Mouse (Mus musculus) lung, adult 2 months (tissue): Measurements from ENCODE around the gene She. TPM values are rescaled to one million over a fixed set of nuclear protein-coding genes. Genes with fewer than 3 reads are reported as not detected.

Source experiments
- DNase-seq: peaks from one replicate; pipeline ENCODE4 v3.0.0; 2022
- H3K4me1 ChIP-seq: fragments of 200-500 bp; 2 replicates; pipeline ENCODE4 v1.6.1; 2011; ENCODE audit warnings: low read length; ENCODE audit not compliant: control insufficient read depth, insufficient read depth
- H3K4me3 ChIP-seq: fragments of 200-500 bp; replicated peaks from 2 replicates; pipeline ENCODE3; 2011; ENCODE audit warnings: low read depth, mild to moderate bottlenecking, control low read depth, low read length; ENCODE audit errors: extremely low read depth
- CTCF ChIP-seq: fragments of 200-500 bp; IDR thresholded peaks from 2 replicates; pipeline ENCODE4 v1.5.1; 2011; ENCODE audit warnings: mild to moderate bottlenecking, low read length, control low read depth; ENCODE audit not compliant: insufficient read depth
- POLR2A ChIP-seq: fragments of 200-500 bp; IDR thresholded peaks from 2 replicates; pipeline ENCODE4 v1.6.1; 2011; ENCODE audit warnings: low read depth, mild to moderate bottlenecking, control low read depth, low read length, borderline replicate concordance; ENCODE audit errors: extremely low read depth
- WGBS: fragments of 180-500 bp; shearing (Covaris S2); methylation state at CpG from one replicate; pipeline ENCODE4 v1.1.7; 2018; 5-methylcytosine and 5-hydroxymethylcytosine counted together
- polyA plus RNA-seq: library from polyadenylated mRNA; depleted of rRNA; stranded (reverse); fragments of >200 nt; gene quantifications from 2 replicates; pipeline ENCODE4 v1.2.3, GENCODE M21; 2012; rRNA removed

Gene She
- polyA plus RNA-seq, 1 experiment: 15.1 TPM

DNA sequence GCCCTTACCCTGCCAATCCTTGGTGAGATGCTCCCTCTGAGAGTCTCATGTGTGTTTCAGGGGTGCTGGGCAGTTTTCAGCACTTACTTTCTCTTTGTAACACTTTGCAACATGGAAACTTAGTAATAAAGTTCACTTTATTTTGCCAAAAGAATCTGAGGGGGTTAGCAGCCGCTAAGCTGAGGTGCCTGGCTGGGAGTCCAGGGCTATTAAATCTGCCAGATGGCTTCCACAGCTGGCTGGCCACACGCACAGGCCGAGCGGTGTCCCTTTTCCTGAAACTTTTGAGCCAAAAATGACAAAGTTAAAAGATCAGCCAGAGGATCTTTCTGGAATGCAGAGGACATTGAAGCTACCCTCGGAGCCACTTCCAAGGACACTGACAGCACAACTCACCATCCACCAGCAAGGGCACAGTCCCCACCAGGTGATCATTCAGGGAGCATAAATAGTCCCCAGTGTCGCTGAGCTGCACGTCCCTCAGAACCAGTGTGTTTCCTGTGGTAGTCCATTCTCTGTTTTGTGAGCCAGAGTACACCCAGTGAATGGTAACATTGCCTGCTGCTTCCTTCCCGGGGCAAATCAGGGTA, 58.8 kb downstream of the She start:
- no peak for TF ChIP-seq POLR2A
- TF ChIP-seq CTCF: no peak
- 57% methylated on average over 8 of the region's 8 CpGs for WGBS

DNA sequence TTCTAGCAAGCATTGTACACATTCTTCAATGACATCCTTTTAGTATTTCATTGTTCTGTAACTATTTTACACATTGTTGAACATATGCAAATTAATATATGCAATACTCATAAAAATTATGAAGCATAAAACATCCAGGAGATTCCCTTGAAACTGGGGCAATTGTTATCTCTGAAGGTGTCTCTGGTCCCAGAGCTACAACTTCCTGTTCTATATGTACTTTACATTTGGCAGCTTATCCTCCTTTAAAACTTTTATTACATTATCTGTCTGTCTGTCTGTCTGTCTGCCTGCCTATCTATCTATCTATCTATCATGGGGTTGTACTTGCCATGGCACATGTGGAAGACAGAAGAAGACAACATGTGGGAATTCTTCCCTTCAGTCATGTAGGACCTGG, 60.5 kb downstream of the She start:
- Histone ChIP-seq H3K4me1 (no peaks in the 10 kb centered on the region), H3K4me3 (no peak overlapping the region)
- no peak for TF ChIP-seq CTCF
- TF ChIP-seq POLR2A: no peak
- DNase-seq: no peak

More for the DNA sequence above, 58.8 kb downstream of the She start:
- DNase-seq: no peak
- Histone ChIP-seq H3K4me1 (no peaks in the 10 kb centered on the region), H3K4me3 (no peak overlapping the region)

- no peak for DNase-seq
- TF ChIP-seq POLR2A: no peak
- no peak for TF ChIP-seq CTCF
- no peaks in the 10 kb centered on the region for H3K4me1 ChIP-seq
- no peak overlapping the region for H3K4me3 ChIP-seq
- 84% methylated on average over 5 of the region's 5 CpGs for WGBS
These were observed 61.4 kb downstream of the She start for GRCm38 (mm10) chr3:89892517-89893106.

DNA sequence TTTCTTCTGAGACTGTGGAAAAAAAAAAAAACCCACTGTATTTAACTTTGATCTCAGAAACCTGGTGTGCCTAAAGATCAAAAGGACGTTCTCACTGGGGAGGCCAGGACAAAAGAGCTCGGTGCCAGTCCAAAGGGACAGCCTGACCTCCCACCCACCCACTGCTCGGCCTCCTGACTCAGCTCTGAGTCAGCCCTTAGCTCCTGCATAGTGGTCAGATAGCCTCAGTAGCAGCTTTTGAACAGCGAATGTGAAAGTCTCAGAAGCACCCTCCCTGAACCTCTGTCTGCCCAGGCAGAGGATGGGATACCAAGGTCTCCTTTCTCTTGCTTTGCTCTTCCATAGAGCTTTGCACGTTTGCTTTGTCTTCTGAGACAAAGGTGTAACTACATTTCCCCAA, 65.4 kb downstream of the She start:
- peaks cover 11% of the 10 kb centered on the region for H3K4me1 ChIP-seq
- no peak for DNase-seq
- TF ChIP-seq CTCF (no peak), POLR2A (no peak)
- H3K4me3 ChIP-seq: no peak overlapping the region
- WGBS: 52% methylated on average over 5 of the region's 5 CpGs

DNA sequence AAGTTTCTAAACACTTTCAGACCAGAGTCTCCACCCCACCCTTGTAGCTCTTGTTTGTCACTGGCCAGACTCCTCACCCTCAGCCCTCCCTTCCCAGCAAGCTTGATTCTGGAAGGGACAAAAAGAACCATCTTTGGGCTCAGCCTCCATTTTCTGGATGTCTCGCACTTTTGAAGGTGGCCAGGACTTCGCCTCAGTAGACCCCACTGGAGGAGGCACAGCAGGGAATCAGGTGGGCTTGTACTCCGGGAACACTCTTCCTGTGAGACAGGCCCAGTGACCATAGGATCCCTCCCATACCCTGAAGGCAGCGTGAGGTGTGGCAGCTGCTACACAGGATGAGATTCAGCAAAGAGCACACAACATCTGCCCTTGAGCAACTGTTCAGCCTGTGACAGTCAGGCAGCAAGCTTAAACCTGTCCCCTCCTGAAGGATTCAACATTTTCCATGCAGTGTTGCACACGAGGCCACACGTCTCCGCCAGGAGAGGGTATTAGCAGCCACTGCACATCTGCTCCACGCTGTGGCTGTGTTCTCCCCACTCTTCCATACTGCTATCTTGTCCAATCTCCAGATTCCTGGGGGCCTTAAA, 66.1 kb downstream of the She start:
- TF ChIP-seq POLR2A (no peak), CTCF (no peak)
- 88% methylated on average over 8 of the region's 8 CpGs for WGBS
- no peak for DNase-seq
- H3K4me3 ChIP-seq: no peak overlapping the region
- H3K4me1 ChIP-seq: peaks cover 17% of the 10 kb centered on the region

GRCm38 (mm10) chr3:89898011-89898410, 66.8 kb downstream of the She start:
- Histone ChIP-seq H3K4me1 (peaks cover 17% of the 10 kb centered on the region), H3K4me3 (no peak overlapping the region)
- 80% methylated on average over 10 of the region's 10 CpGs for WGBS
- TF ChIP-seq CTCF (no peak), POLR2A (no peak)
- no peak for DNase-seq

GRCm38 (mm10) chr3:89898870-89899510, 67.8 kb downstream of the She start:
- WGBS: 48% methylated on average over 5 of the region's 5 CpGs
- H3K4me1 ChIP-seq: peaks cover 17% of the 10 kb centered on the region
- DNase-seq: no peak
- H3K4me3 ChIP-seq: no peak overlapping the region
- TF ChIP-seq POLR2A (no peak), CTCF (no peak)

DNA sequence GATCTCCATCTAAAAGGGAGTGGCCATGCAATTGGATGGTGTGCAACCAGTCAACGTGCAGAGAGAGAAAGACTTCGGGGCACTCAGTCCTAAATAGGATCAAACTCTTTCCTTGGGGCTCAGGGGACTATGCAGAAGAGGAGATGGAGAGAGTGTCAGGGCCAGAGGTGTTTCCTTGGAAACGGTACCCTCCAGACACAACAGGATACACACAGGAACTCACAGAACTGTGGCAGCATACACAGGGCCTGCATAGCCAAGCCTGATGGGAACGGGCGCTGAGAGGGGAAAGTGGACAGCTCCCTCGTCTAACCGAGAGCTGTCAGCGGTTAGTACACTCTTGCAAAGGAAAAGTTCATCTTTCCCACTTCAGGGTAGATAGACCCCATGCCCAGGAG, 68.3 kb downstream of the She start:
- DNase-seq: no peak
- peaks cover 17% of the 10 kb centered on the region for H3K4me1 ChIP-seq
- H3K4me3 ChIP-seq: no peak overlapping the region
- TF ChIP-seq CTCF (no peak), POLR2A (no peak)
- WGBS: 63% methylated on average over 8 of the region's 8 CpGs

- peaks cover 8% of the 10 kb centered on the region; the same call in 1 of the 2 replicates for H3K4me1 ChIP-seq
- 83% methylated on average over 3 of the region's 3 CpGs for WGBS
- H3K4me3 ChIP-seq: no peak overlapping the region
- no peak for DNase-seq
- TF ChIP-seq CTCF (no peak), POLR2A (no peak)
These were observed 76.7 kb downstream of the She start for GRCm38 (mm10) chr3:89907846-89908245.

Other genes with a start within 250 kb of the She start
- 23.4 and 31.2 TPM in 2 replicates for gene Adar, start 116.3 kb upstream of the She start, polyA plus RNA-seq
- gene Chrnb2, start 66.7 kb upstream of the She start, polyA plus RNA-seq: 0.60 and 0.70 TPM in 2 replicates
- gene Ube2q1, start 57.8 kb upstream of the She start, polyA plus RNA-seq: 24.4 and 25.2 TPM in 2 replicates
- gene Il6ra, start 81.8 kb downstream of the She start, polyA plus RNA-seq: 19.8 and 22.6 TPM in 2 replicates
- 31.9 and 52.7 TPM in 2 replicates for gene Atp8b2, start 132.1 kb downstream of the She start, polyA plus RNA-seq
- gene Hax1, start 167.4 kb downstream of the She start, polyA plus RNA-seq: 30.3 and 42.8 TPM in 2 replicates
- gene 4933434E20Rik, start 220.3 kb downstream of the She start, polyA plus RNA-seq: 34.7 and 47.4 TPM in 2 replicates
- 91.9 and 95.2 TPM in 2 replicates for gene Ubap2l, start 221.3 kb downstream of the She start, polyA plus RNA-seq
- 133 and 219 TPM in 2 replicates for gene Tpm3, start 241.3 kb downstream of the She start, polyA plus RNA-seq